Mouse (Mus musculus) MEL (cell line): Measurements from ENCODE around the gene Arfip1.

ENCODE experiments used
- BHLHE40 ChIP-seq: IDR thresholded peaks from 2 replicates; pipeline ENCODE4 v1.6.1; 2012; ENCODE audit warnings: low read depth, mild to moderate bottlenecking, inconsistent platforms, low read length, improper control_type of control experiment, borderline replicate concordance
- CHD2 ChIP-seq: IDR thresholded peaks from 2 replicates; pipeline ENCODE4 v1.6.1; 2011; ENCODE audit warnings: low read length, improper control_type of control experiment
- CTCF ChIP-seq, 3 experiments: IDR thresholded peaks in 2 of 3; conservative IDR thresholded peaks in 1 of 3; 2 replicates each; pipeline ENCODE4 v1.5.1; 2011 to 2012; ENCODE audit warnings: low read length in 3 of 3, low read depth in 2 of 3, mild to moderate bottlenecking in 2 of 3, improper control_type of control experiment in 1 of 3, inconsistent platforms in 1 of 3, mixed read lengths in 1 of 3, moderate library complexity in 1 of 3; ENCODE audit not compliant: control insufficient read depth in 1 of 3, insufficient read depth in 1 of 3, poor library complexity in 1 of 3, severe bottlenecking in 1 of 3
- EP300 ChIP-seq, 2 experiments: IDR thresholded peaks; 2 replicates each; pipeline ENCODE4 v1.6.1; 2011; ENCODE audit warnings: improper control_type of control experiment in 2 of 2, low read length in 2 of 2, low read depth in 1 of 2, mild to moderate bottlenecking in 1 of 2
- ETS1 ChIP-seq: IDR thresholded peaks from 2 replicates; pipeline ENCODE4 v1.6.1; 2012; ENCODE audit warnings: low read depth, mild to moderate bottlenecking, inconsistent platforms, low read length, improper control_type of control experiment, moderate library complexity
- GATA1 ChIP-seq: IDR thresholded peaks from 2 replicates; pipeline ENCODE4 v1.6.1; 2011; ENCODE audit warnings: low read depth, low read length, improper control_type of control experiment
- MAX ChIP-seq: IDR thresholded peaks from 2 replicates; pipeline ENCODE4 v1.6.1; 2011; ENCODE audit warnings: low read length, improper control_type of control experiment
- NRF1 ChIP-seq: IDR thresholded peaks from 2 replicates; pipeline ENCODE4 v1.6.1; 2014; ENCODE audit warnings: low read depth, mild to moderate bottlenecking, inconsistent platforms, low read length, improper control_type of control experiment, moderate library complexity; ENCODE audit not compliant: poor library complexity, insufficient read depth, severe bottlenecking
- POLR2A ChIP-seq, 2 experiments: IDR thresholded peaks; 2 replicates each; pipeline ENCODE4 v1.6.1; 2011 to 2012; ENCODE audit warnings: low read length in 2 of 2, mild to moderate bottlenecking in 2 of 2, control low read depth in 1 of 2, improper control_type of control experiment in 1 of 2, low read depth in 1 of 2, moderate library complexity in 1 of 2; ENCODE audit not compliant: control insufficient read depth in 1 of 2, insufficient read depth in 1 of 2, poor library complexity in 1 of 2
- SMC3 ChIP-seq: IDR thresholded peaks from 2 replicates; pipeline ENCODE4 v1.6.1; 2011; ENCODE audit warnings: low read depth, low read length, improper control_type of control experiment
- USF1 ChIP-seq: IDR thresholded peaks from 2 replicates; pipeline ENCODE4 v1.6.1; 2014; ENCODE audit warnings: low read depth, mild to moderate bottlenecking, inconsistent platforms, low read length, improper control_type of control experiment, moderate library complexity

DNA sequence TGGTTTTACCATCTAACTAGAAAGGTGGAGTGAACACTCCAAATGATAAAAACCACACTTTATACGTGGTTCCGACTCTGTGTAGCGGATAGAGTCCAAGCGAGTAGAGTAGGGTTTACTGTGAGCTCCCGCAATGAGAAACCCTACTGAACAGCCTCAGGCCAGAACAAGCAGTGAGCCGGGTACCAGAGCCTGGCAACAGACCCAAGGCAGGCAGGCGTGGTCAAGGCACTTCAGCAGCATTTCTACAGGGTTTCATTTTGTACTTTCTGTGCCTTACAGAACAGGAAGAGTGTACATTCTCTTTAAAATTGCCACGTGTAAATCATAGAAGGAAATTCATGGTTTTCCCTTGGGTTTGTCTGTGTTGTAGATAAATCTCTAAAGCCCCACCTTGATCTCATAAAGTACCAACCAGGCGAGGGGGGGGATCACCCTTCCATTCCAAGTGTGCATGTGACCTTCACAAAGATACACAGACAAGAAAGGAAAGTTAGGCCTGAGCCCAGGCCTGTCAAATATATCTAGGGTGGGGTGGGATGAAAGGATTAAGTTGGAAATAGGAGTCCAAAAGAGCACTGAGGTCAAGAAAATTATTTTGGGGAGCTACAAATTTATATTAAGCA is 19.6 kb upstream of the Arfip1 start:
- TF ChIP-seq CHD2: no peak
- no peak for TF ChIP-seq BHLHE40
- TF ChIP-seq SMC3: no peak
- TF ChIP-seq EP300 (IDR thresholded peaks at IDR 0.05; ENCODE audit: low read depth in 1 of 2, low read length in 2 of 2): no peak
- no peak for TF ChIP-seq POLR2A (IDR thresholded peaks at IDR 0.05; ENCODE audit: control insufficient read depth in 1 of 2, insufficient read depth in 1 of 2, low read depth in 1 of 2, low read length in 2 of 2, poor library complexity in 1 of 2)
- TF ChIP-seq CTCF (IDR thresholded peaks at IDR 0.05 in 2 of 3, conservative IDR thresholded peaks at IDR 0.05 in 1 of 3; ENCODE audit: control insufficient read depth in 1 of 3, insufficient read depth in 1 of 3, low read depth in 2 of 3, low read length in 3 of 3, poor library complexity in 1 of 3, severe bottlenecking in 1 of 3): no peak
- TF ChIP-seq NRF1: no peak
- TF ChIP-seq GATA1: no peak
- no peak; the same call in 1 of the 2 replicates for TF ChIP-seq MAX
- TF ChIP-seq ETS1: no peak
- peak; percentile 69 for TF ChIP-seq USF1
